Mouse (Mus musculus): ENCODE data around the gene Heg1. TPM values are rescaled to one million over a fixed set of nuclear protein-coding genes. Genes with fewer than 3 reads are reported as not detected.

The Heg1 gene
- polyA plus RNA-seq, 1 experiment from 2014 or later = 9.1 TPM

DNA sequence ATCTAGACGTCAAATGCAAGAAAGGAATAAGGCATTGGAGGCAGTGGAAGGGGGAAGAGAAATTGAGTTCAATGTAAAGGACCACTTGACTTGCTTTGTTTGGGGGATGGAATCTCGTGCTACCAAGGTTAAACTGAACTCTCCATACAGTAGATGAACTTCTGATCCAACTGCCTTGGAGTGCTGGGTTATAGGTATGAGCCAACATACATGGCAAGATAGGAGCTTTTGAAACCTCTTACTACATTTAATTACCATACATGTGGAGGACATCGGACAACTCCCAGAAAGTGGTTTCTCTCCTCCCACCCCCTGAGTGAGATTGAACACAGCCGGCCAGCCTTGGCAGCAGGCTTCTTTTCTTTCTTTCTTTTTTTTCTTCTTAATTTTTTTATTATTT lies 110.9 kb downstream of the Heg1 start:
- H3K9ac ChIP-seq (ENCODE audit: low read length) = no peak overlapping the region
- TF ChIP-seq CTCF (IDR thresholded peaks at IDR 0.05; ENCODE audit: low read depth) (no peak), EP300 (optimal IDR thresholded peaks at IDR 0.05) (no peak)
- no peaks in the 10 kb centered on the region for H3K36me3 ChIP-seq (ENCODE audit: control insufficient read depth, insufficient read depth, low read length)
- WGBS = 60% methylated on average over 4 of the region's 4 CpGs
- no peaks in the 10 kb centered on the region for H3K4me1 ChIP-seq (replicated peaks; ENCODE audit: control insufficient read depth, insufficient read depth)
- no peak for DNase-seq (ENCODE audit: low spot score)
- H3K27me3 ChIP-seq (ENCODE audit: control insufficient read depth, insufficient read depth, low read length) = no peaks in the 10 kb centered on the region
- no peaks in the 10 kb centered on the region for H3K9me3 ChIP-seq (ENCODE audit: control insufficient read depth, low read length)
- no peak overlapping the region for H3K27ac ChIP-seq (replicated peaks)
- no peak for ATAC-seq (ENCODE audit: low FRiP score, low TSS enrichment)
- H3K4me3 ChIP-seq (ENCODE audit: low read depth, low read length) = no peak overlapping the region
- no peak overlapping the region for H3K4me2 ChIP-seq (replicated peaks; ENCODE audit: low read depth)

GRCm38 (mm10) chr16:33795887-33796286 lies 111.7 kb downstream of the Heg1 start:
- ATAC-seq (ENCODE audit: low FRiP score, low TSS enrichment) (peak; percentile 43; the same call in 1 of the 2 replicates), DNase-seq (ENCODE audit: low spot score) (no peak)
- Histone ChIP-seq H3K27me3 (ENCODE audit: control insufficient read depth, insufficient read depth, low read length) (no peaks in the 10 kb centered on the region), H3K4me1 (replicated peaks; ENCODE audit: control insufficient read depth, insufficient read depth) (no peaks in the 10 kb centered on the region), H3K36me3 (ENCODE audit: control insufficient read depth, insufficient read depth, low read length) (no peaks in the 10 kb centered on the region), H3K4me2 (replicated peaks; ENCODE audit: low read depth) (no peak overlapping the region), H3K9me3 (ENCODE audit: control insufficient read depth, low read length) (no peaks in the 10 kb centered on the region), H3K4me3 (ENCODE audit: low read depth, low read length) (no peak overlapping the region), H3K9ac (ENCODE audit: low read length) (no peak overlapping the region), H3K27ac (replicated peaks) (0 out of 2 replicates have a peak overlapping the region, but pooled peaks have one; percentile 8)
- TF ChIP-seq CTCF (IDR thresholded peaks at IDR 0.05; ENCODE audit: low read depth) = no peak
- no peak for TF ChIP-seq EP300 (optimal IDR thresholded peaks at IDR 0.05)
- 54% methylated on average over 6 of the region's 6 CpGs for WGBS

GRCm38 (mm10) chr16:33796756-33797155 lies 112.6 kb downstream of the Heg1 start:
- no peaks in the 10 kb centered on the region for H3K9me3 ChIP-seq (ENCODE audit: control insufficient read depth, low read length)
- no peak overlapping the region for H3K4me2 ChIP-seq (replicated peaks; ENCODE audit: low read depth)
- H3K4me1 ChIP-seq (replicated peaks; ENCODE audit: control insufficient read depth, insufficient read depth) = no peaks in the 10 kb centered on the region
- H3K36me3 ChIP-seq (ENCODE audit: control insufficient read depth, insufficient read depth, low read length) = no peaks in the 10 kb centered on the region
- no peak overlapping the region for H3K9ac ChIP-seq (ENCODE audit: low read length)
- no peak overlapping the region for H3K4me3 ChIP-seq (ENCODE audit: low read depth, low read length)
- TF ChIP-seq CTCF (IDR thresholded peaks at IDR 0.05; ENCODE audit: low read depth) = no peak
- TF ChIP-seq EP300 (optimal IDR thresholded peaks at IDR 0.05) = no peak
- DNase-seq (ENCODE audit: low spot score) (no peak), ATAC-seq (ENCODE audit: low FRiP score, low TSS enrichment) (no peak)
- no peak overlapping the region for H3K27ac ChIP-seq (replicated peaks)
- H3K27me3 ChIP-seq (ENCODE audit: control insufficient read depth, insufficient read depth, low read length) = no peaks in the 10 kb centered on the region
- 83% methylated on average over 3 of the region's 3 CpGs for WGBS

GRCm38 (mm10) chr16:33797860-33798259 lies 113.7 kb downstream of the Heg1 start:
- H3K4me1 ChIP-seq (replicated peaks; ENCODE audit: control insufficient read depth, insufficient read depth) = no peaks in the 10 kb centered on the region
- no peak overlapping the region for H3K27ac ChIP-seq (replicated peaks)
- no peak overlapping the region for H3K4me3 ChIP-seq (ENCODE audit: low read depth, low read length)
- no peaks in the 10 kb centered on the region for H3K27me3 ChIP-seq (ENCODE audit: control insufficient read depth, insufficient read depth, low read length)
- H3K9me3 ChIP-seq (ENCODE audit: control insufficient read depth, low read length) = no peaks in the 10 kb centered on the region
- 42% methylated on average over 5 of the region's 5 CpGs for WGBS
- ATAC-seq (ENCODE audit: low FRiP score, low TSS enrichment) (no peak), DNase-seq (ENCODE audit: low spot score) (peak; percentile 61)
- no peak overlapping the region for H3K9ac ChIP-seq (ENCODE audit: low read length)
- no peak overlapping the region for H3K4me2 ChIP-seq (replicated peaks; ENCODE audit: low read depth)
- TF ChIP-seq CTCF (IDR thresholded peaks at IDR 0.05; ENCODE audit: low read depth) = peak; percentile 87
- no peak for TF ChIP-seq EP300 (optimal IDR thresholded peaks at IDR 0.05)
- no peaks in the 10 kb centered on the region for H3K36me3 ChIP-seq (ENCODE audit: control insufficient read depth, insufficient read depth, low read length)

DNA sequence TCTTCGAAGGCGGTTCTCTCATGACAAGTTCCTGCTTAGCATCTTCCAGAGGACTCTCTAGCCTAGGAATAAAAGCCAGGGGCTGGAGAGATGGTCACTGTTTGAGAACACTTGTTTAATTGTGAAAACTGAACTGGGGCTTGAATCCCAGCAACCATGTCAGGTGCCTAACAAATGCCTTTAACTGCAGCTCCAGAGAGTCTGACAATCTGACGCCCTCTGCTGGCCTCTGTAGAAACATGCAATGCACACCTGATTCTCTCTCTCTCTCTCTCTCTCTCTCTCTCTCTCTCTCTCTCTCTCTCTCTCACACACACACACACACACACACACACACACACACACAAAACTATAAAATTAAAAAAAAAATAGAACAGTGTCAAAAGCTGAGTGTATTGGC lies 125.8 kb downstream of the Heg1 start:
- no peaks in the 10 kb centered on the region for H3K4me1 ChIP-seq (replicated peaks; ENCODE audit: control insufficient read depth, insufficient read depth)
- no peak overlapping the region for H3K27ac ChIP-seq (replicated peaks)
- H3K36me3 ChIP-seq (ENCODE audit: control insufficient read depth, insufficient read depth, low read length) = no peaks in the 10 kb centered on the region
- H3K9ac ChIP-seq (ENCODE audit: low read length) = no peak overlapping the region
- H3K27me3 ChIP-seq (ENCODE audit: control insufficient read depth, insufficient read depth, low read length) = no peaks in the 10 kb centered on the region
- whole genome bisulfite sequencing = 71% methylated on average over 3 of the region's 3 CpGs
- ATAC-seq (ENCODE audit: low FRiP score, low TSS enrichment) (no peak), DNase-seq (ENCODE audit: low spot score) (no peak)
- no peak overlapping the region for H3K4me3 ChIP-seq (ENCODE audit: low read depth, low read length)
- H3K9me3 ChIP-seq (ENCODE audit: control insufficient read depth, low read length) = no peaks in the 10 kb centered on the region
- TF ChIP-seq CTCF (IDR thresholded peaks at IDR 0.05; ENCODE audit: low read depth) = peak; percentile 44
- TF ChIP-seq EP300 (optimal IDR thresholded peaks at IDR 0.05) = no peak
- no peak overlapping the region for H3K4me2 ChIP-seq (replicated peaks; ENCODE audit: low read depth)

GRCm38 (mm10) chr16:33818413-33819165 lies 134.4 kb downstream of the Heg1 start:
- 70% methylated on average over 7 of the region's 7 CpGs for WGBS
- no peaks in the 10 kb centered on the region for H3K4me1 ChIP-seq (replicated peaks; ENCODE audit: control insufficient read depth, insufficient read depth)
- no peak for TF ChIP-seq CTCF (IDR thresholded peaks at IDR 0.05; ENCODE audit: low read depth)
- no peak for TF ChIP-seq EP300 (optimal IDR thresholded peaks at IDR 0.05)
- H3K9ac ChIP-seq (ENCODE audit: low read length) = no peak overlapping the region
- no peak overlapping the region for H3K4me2 ChIP-seq (replicated peaks; ENCODE audit: low read depth)
- no peaks in the 10 kb centered on the region for H3K9me3 ChIP-seq (ENCODE audit: control insufficient read depth, low read length)
- H3K4me3 ChIP-seq (ENCODE audit: low read depth, low read length) = no peak overlapping the region
- ATAC-seq (ENCODE audit: low FRiP score, low TSS enrichment) (no peak), DNase-seq (ENCODE audit: low spot score) (no peak)
- H3K27me3 ChIP-seq (ENCODE audit: control insufficient read depth, insufficient read depth, low read length) = no peaks in the 10 kb centered on the region
- no peaks in the 10 kb centered on the region for H3K36me3 ChIP-seq (ENCODE audit: control insufficient read depth, insufficient read depth, low read length)
- H3K27ac ChIP-seq (replicated peaks) = no peak overlapping the region

Data from stomach, postnatal 0 days (tissue).